Mouse (Mus musculus) urinary bladder, postnatal 25 days (tissue): ENCODE results near the gene 1110032F04Rik.

Experiments
- DNase-seq: peaks from one replicate; pipeline ENCODE4 v3.0.0; 2022; ENCODE audit warnings: low spot score

Gene 1110032F04Rik

GRCm38 (mm10) chr3:68907509-68907908, 38.1 kb downstream of the 1110032F04Rik start:
- DNase-seq, result no peak
